Mouse (Mus musculus) monocyte, adult 5-6 weeks (primary cell): ENCODE measurements around the gene Gm49337. TPM values are rescaled to one million over a fixed set of nuclear protein-coding genes. Genes with fewer than 3 reads are reported as not detected.

Source experiments
- ATAC-seq: fragments of 153-309, 156-312 bp; replicated peaks from 2 replicates; pipeline ENCODE4 v1.8.0; 2017; ENCODE audit warnings: mild to moderate bottlenecking; ENCODE audit not compliant: low TSS enrichment, insufficient number of reproducible peaks, severe bottlenecking, poor library complexity, low FRiP score
- total RNA-seq: library from RNA; stranded (forward); fragments of 200-1000, 200-491, 200-594 nt; gene quantifications from 3 replicates; pipeline ENCODE4 v1.2.3, GENCODE M21; 2017

Gm49337 gene
- total RNA-seq, 1 experiment from 2014 or later: 0.76 TPM

DNA sequence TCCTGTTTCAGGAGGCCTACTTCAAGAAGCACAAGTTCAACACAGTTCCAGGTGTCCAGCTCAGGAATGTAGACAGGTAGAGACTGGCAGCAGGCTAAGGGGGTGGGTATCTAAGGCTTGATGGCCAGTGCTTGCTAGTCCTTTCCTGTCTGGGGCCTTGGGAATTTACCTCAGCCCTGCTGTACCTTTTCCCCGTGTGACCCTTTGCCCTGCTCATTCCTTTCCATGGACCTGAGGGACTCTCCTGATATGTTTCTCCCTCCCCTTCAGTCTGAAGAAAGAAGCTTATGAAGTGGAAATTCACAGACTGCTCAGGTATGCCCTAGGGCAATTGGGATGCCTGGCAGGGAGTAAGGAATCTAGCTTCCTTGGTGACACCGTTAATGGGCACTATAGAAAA lies 15.3 kb upstream of the Gm49337 start:
- ATAC-seq: no peak

DNA sequence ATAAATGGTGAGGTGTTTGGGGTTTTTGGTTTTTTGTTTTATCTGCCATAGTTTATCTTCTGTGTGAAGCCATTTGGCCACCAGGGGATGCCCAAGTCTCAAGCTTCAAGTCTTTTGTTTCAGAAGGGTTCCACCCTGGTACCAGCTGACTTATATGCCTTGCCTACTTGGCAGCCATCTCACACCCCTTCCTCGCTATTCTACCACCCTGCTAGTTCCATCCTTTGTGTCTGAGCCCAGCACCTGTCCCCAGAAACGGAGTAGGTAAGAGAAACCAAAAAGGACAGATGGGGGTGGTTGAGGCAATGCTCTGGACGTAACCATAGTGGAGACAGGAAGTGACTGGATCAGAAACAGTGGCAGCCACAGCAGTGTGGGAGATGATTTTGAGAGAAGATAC lies 13.3 kb upstream of the Gm49337 start:
- no peak for ATAC-seq

- ATAC-seq: no peak
These were observed 12.4 kb upstream of the Gm49337 start for GRCm38 (mm10) chr4:116160769-116161168.

DNA sequence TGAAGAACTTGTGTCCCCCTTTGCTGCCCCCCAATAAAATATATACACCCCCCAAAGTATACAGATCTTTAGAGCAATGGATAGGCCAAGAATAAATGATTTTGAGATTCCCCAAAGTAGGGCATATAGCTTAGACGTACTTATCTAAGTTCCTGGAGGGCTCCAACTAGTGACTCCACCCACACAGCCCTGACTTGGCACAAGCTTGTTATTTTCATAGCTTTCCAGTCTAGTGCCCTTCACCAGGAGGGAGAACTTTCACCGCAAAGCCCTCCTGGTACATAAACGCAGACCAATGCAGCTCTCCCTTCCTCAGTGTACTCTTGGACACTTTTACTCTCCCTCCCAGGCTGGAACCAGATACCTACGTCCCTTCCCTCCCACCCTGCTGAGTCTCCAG lies 11.0 kb upstream of the Gm49337 start:
- no peak for ATAC-seq

- ATAC-seq: no peak
These were observed 8.2 kb upstream of the Gm49337 start for GRCm38 (mm10) chr4:116164759-116165554.

DNA sequence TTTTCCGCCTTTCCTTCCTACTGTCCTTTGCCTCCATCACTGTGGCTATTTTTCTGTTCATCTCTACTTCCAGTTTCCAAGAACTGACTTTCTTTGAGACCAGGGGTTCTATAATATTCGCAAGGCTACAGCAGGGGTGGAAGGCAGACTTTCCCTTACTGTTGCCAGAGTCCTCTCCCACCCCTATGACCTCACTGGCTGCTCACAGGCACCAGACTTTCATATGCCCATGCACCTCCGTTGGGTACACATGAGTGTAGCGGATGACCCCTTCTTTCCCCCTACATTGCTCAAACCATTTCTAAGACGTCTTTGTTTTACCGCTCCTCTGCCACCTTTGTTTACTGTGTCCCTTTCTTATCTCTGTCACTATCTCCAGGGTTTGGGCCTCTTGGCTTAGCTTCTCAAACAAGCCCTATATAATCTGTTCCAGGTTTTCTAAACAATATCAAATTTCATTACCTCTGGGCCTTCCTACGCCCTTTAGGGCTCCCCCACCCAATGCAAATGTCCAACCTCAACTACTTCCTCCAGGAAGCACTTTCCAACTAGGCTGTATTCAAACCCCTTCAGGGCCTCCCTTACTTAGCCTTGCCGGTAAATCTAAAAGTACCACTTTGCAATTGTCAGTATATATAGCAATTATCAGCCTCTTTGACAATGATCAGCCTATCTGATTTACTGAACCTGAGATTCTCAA lies 7.3 kb upstream of the Gm49337 start:
- ATAC-seq: no peak

GRCm38 (mm10) chr4:116167404-116167803 lies 5.8 kb upstream of the Gm49337 start, which contains the start of gene Tspan1:
TSS of gene Tspan1 (minus strand) at chr4:116167601.
- no peak for ATAC-seq

- 0 out of 2 replicates have a peak, but pooled peaks have one; percentile 68 for ATAC-seq
These were observed 4.4 kb upstream of the Gm49337 start for GRCm38 (mm10) chr4:116168617-116169352.

DNA sequence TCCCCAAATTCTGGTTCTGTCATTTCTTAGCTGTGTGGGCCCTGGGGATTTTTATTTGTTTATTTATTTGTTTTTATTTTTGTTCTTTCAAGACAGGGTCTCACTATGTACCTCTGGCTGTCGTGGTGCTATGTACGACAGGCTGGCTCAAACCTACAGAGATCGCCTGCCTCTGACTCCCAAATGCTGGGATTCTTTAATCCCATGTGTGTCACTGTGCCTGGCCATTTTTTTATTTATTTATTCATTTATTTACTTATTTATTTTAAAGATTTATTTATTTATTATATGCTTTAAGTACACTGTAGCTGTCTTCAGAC lies 3.9 kb upstream of the Gm49337 start:
- no peak for ATAC-seq

DNA sequence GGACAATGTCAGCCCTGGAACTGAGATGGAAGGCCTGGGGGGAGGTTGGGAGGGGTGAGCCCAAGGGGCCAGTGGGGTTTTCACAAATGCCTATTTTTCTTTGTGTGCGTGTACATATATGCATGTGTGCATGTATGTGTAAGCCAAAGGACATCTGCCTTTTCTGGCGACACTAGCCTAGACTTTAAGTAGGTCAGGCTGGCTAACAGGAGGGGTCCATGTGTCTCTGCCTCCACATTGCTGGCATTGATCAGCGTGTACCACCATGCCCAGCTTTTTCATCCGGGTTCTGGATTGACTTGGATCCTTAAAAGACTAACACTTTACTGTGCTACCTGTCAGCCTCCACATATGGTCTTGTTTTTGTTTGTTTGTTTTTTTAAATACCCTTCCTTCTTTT lies 568 bp downstream of the Gm49337 start:
- no peak for ATAC-seq

DNA sequence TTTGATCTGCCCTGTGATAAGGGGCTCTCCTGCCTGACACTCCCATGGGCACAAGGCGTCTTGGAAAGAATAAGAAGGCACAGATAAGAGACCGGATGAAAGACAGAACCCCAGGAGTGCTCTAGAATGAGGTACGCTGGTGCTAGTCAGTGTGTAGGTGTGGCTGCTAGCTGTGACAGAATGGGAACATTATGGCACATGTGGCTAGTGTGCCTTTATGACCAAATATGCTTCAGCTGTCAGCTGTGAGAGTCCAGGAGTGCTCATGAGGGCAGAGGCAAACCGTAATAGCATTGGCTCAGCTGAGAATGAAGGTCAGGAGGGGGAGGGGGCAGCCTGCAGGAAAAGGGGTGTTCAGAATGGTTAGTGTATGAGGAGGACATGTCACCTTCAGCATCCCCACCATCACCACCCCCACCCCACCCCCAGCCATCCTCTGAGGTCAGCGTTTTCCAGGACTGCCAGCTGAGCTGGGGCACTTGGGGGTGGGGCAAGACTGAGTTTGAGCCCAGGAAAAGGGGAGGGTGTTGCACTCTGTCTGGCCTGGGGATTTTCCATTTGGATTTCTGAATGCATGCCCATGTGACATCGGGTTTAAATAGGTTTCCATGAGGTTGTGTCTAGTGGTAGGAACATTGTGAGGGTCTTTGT lies 1.4 kb downstream of the Gm49337 start:
- no peak for ATAC-seq

GRCm38 (mm10) chr4:116175136-116175535 lies 2.0 kb downstream of the Gm49337 start:
- ATAC-seq: no peak

- no peak for ATAC-seq
These were observed 2.7 kb downstream of the Gm49337 start for GRCm38 (mm10) chr4:116175711-116176542.

DNA sequence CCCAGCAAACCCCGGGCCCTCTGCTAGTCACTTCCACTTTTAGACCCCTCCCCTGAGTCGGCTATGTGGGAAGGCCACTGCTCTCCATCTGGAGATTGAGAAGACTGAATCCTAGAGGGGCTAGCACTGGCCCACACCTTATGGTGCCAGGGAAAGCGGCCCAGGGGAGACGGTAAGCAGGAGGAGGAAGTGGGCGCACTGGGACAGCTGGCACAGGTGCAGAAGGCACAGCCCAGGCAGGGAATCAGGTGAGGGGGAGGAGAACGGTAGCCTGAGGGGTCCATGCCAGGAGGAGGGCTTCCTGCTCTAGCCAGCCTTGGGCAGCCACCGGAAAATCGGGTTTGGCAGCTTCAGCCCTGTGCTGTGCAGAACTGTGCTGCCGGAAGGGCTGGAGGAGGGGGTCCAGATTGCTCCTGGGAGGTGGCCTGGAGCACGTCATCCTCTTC lies 3.4 kb downstream of the Gm49337 start:
- ATAC-seq: no peak; the same call in 1 of the 2 replicates

DNA sequence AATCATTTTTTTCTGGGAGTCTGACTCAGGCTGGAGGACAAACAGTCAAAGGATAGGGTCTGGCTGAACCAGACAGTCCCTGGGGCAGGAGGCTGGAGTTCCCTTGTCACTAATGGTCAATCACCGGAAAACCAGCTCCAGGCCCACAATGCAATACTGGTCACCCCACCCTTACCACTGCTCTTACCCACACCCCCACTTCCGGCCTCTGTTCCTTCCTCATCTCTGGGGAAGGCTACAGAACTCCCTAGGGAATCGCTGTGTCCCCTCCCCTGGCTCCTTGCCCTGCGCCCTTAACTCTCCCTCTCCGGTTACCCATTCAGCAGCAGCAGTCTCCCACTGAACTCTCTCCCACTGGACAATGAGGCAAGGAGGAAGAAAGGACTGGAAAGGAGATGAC lies 4.0 kb downstream of the Gm49337 start:
- no peak; the same call in 1 of the 2 replicates for ATAC-seq

DNA sequence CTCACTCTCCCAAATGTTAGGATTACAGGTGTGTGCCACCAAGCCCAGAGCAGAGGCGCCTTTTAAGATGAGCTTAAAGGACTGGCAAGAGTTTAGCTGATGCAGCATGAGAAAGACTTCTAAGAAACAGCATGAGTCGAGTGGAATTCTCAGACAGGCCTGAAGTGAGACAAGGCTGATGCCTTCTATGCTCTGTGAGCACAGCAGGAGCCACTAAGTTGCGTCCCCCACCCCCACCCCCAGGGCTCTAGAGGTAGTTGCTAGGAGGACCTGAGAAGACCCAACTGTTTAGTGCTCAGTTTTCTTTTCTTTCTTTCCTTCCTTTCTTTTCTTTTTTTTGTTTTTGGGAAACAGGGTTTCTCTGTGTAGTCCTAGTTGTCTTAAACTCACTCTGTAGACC lies 8.9 kb downstream of the Gm49337 start:
- no peak for ATAC-seq

GRCm38 (mm10) chr4:116182745-116183144 lies 9.6 kb downstream of the Gm49337 start:
- no peak for ATAC-seq

DNA sequence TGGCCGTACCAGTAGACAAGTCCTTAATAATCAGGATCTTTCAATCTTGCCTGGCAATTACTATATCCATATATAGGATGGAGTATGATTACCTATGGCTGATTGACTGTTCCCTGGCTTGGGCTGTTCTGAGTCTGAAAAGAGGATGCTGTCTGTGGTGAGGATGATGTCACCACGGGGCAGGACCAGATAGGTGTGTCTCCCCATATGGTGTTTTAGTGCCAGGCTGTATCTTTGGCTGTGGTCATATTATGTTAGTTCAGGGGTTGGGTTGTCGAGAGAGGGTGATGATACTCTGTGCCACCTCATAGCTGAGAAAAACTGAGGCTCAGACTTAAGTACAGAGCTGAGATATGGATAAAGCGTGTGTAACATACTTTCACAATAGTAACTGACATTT lies 11.9 kb downstream of the Gm49337 start:
- ATAC-seq: peak; percentile 50; the same call in 1 of the 2 replicates
